Mouse (Mus musculus) embryonic fibroblast, embryonic 13.5 days (primary cell): ENCODE results near the gene Atg16l2. TPM values are rescaled to one million over a fixed set of nuclear protein-coding genes. Genes with fewer than 3 reads are reported as not detected.
A peak's percentile ranks its signal among the peaks of the same experiment; 100 is the strongest.

Source experiments
- H3K27ac ChIP-seq: 2 replicates; pipeline ENCODE4 v1.5.1; 2012; ENCODE audit warnings: low read length, control low read depth, inconsistent platforms; ENCODE audit not compliant: insufficient read depth
- H3K4me1 ChIP-seq: 2 replicates; pipeline ENCODE4 v1.6.1; 2011; ENCODE audit warnings: low read length; ENCODE audit not compliant: control insufficient read depth, insufficient read depth
- H3K4me3 ChIP-seq: 2 replicates; pipeline ENCODE4 v1.5.1; 2011; ENCODE audit warnings: mild to moderate bottlenecking, control low read depth, low read length; ENCODE audit not compliant: insufficient read depth
- CTCF ChIP-seq: IDR thresholded peaks from 2 replicates; pipeline ENCODE4 v1.5.1; 2011; ENCODE audit warnings: mild to moderate bottlenecking, control low read depth, low read length, moderate library complexity, borderline replicate concordance; ENCODE audit not compliant: insufficient read depth
- POLR2A ChIP-seq: IDR thresholded peaks from 2 replicates; pipeline ENCODE4 v1.6.1; 2011; ENCODE audit warnings: low read depth, mild to moderate bottlenecking, control low read depth, low read length, moderate library complexity
- polyA plus RNA-seq: library from polyadenylated mRNA; stranded (reverse); fragments of >200 nt; gene quantifications from 2 replicates; pipeline ENCODE4 v1.2.4, GENCODE M21; 2011; ENCODE audit warnings: low read depth; ENCODE audit not compliant: missing spikeins, insufficient read length

Gene Atg16l2
- 14.1 and 16.3 TPM in 2 replicates for polyA plus RNA-seq

DNA sequence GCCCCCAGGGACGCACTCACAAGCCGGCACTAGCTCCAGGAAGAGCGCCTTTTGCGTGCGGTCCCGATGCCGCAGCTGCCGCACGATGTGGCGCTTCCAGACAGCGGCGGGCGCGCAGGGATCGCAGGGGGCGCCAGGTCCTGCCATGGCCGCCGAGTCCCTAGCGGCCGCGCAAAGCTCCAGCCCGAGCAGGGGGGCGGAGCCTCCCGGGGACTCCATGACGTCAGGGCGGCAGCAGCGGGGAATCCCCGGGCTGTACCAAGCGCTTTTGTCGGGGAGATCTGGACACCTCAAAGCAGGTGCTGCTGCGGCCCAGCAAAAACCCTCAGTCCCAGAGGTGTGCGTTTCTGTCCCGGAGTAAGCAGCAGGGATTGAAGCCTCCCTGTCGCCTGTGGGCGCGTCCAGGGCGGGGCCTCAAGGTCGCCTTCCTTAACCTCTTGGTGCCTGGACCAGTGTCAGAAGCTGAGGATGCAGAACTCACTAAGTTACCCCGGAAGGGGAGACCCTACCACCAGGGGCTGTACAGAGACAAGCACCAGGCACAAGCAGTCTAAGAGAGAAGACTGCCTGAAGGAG lies at the start of gene Atg16l2:
Gene Atg16l2 (minus strand): TSS at position 371 of the 576 bp plus-strand sequence.
- Histone ChIP-seq H3K27ac (peak within 1 kb of the TSS; percentile 58), H3K4me3 (peak within 1 kb of the TSS; percentile 62), H3K4me1 (peaks cover 4% of the 10 kb centered on the region; the same call in 1 of the 2 replicates)
- TF ChIP-seq POLR2A (peak; percentile 74), CTCF (no peak)

- Histone ChIP-seq H3K27ac (no peak overlapping the region), H3K4me3 (no peak overlapping the region), H3K4me1 (no peaks in the 10 kb centered on the region)
- TF ChIP-seq POLR2A (no peak), CTCF (no peak)
These were observed 47.8 kb upstream of the Atg16l2 start for GRCm38 (mm10) chr7:101349861-101350260.

GRCm38 (mm10) chr7:101348312-101348711 lies 46.3 kb upstream of the Atg16l2 start:
- H3K4me1 ChIP-seq: peaks cover 4% of the 10 kb centered on the region; the same call in 1 of the 2 replicates
- peak overlapping the region; percentile 61 for H3K4me3 ChIP-seq
- no peak for TF ChIP-seq POLR2A
- no peak for TF ChIP-seq CTCF
- no peak overlapping the region for H3K27ac ChIP-seq

DNA sequence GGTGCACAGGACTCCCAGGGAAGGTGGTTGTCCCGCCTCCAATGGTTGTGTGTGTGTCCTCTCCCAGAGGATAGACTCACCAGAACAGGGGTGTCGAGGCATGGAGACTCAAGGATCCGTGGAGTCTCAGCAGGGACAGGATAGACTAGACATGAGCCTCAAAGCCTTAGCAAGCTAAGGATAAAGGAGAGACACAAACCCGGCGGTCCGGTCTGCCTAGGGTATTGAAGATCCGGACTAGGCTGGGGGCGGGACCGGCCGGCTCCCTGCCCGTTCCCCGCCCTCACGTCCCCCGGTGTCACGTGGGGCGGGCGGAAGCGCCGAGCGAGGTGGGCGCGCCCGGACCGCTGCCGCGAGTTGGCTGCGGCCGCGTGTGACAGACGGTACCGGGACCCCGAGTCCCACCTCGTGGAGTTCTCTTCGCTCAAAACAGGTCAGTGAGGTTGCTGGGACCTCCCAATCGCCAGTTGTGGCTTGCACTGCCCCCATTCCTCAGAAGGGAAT lies 45.8 kb upstream of the Atg16l2 start, which contains the start of gene Arap1:
Gene Arap1 (plus strand): TSS at position 301 of the 504 bp plus-strand sequence.
- Histone ChIP-seq H3K4me3 (peak within 1 kb of the TSS; percentile 61), H3K27ac (no peak within 1 kb of the TSS), H3K4me1 (peaks cover 4% of the 10 kb centered on the region; the same call in 1 of the 2 replicates)
- peak; percentile 66 for TF ChIP-seq POLR2A
- TF ChIP-seq CTCF: no peak

DNA sequence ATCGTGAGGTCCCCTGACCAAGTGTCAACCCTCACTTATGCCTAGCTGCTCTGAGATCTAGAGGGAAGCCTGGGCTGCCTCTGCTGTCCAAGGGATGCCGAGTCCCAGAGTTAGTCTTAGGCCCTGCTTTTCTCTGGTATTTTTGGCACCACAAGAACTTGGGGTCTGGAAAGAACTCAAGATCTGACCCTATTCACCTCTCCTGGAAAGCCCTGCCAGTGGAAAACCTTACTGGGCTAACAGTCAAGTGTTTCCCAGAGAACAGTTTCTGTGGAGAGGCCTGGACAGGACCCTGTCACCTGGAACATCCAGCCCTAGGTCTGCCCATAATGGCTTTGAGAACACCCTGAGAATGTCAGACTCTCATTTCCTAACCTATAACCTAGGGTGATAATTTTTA lies 44.9 kb upstream of the Atg16l2 start:
- no peak overlapping the region for H3K27ac ChIP-seq
- no peak for TF ChIP-seq POLR2A
- TF ChIP-seq CTCF: no peak
- no peak overlapping the region for H3K4me3 ChIP-seq
- H3K4me1 ChIP-seq: peaks cover 4% of the 10 kb centered on the region; the same call in 1 of the 2 replicates

DNA sequence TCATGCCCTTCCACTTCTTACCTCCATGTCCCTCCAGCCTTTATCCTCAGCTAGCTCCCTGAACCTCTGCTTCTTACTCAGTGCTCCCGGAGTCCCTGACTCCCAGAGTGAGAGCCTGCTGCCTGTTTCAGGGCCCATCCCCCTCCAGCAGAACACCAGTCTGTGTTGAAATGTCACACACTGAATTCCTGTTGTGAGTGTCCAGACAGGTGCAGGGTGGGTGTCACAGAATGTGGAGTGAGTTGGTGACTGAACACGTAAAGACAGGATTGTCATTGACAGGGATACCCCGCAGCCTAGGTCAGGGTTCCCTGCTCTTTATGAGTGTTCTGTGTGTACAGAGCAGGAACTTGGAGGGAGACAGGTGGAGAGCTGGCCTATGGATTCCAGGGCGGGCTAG lies 42.8 kb upstream of the Atg16l2 start:
- Histone ChIP-seq H3K4me1 (peaks cover 4% of the 10 kb centered on the region; the same call in 1 of the 2 replicates), H3K27ac (no peak overlapping the region), H3K4me3 (no peak overlapping the region)
- TF ChIP-seq POLR2A (no peak), CTCF (no peak)

GRCm38 (mm10) chr7:101343135-101343534 lies 41.1 kb upstream of the Atg16l2 start:
- Histone ChIP-seq H3K27ac (no peak overlapping the region), H3K4me3 (no peak overlapping the region), H3K4me1 (peaks cover 4% of the 10 kb centered on the region; the same call in 1 of the 2 replicates)
- TF ChIP-seq CTCF (no peak), POLR2A (no peak)

- no peak for TF ChIP-seq POLR2A
- TF ChIP-seq CTCF: no peak
- no peak overlapping the region for H3K27ac ChIP-seq
- H3K4me3 ChIP-seq: no peak overlapping the region
- peaks cover 4% of the 10 kb centered on the region; the same call in 1 of the 2 replicates for H3K4me1 ChIP-seq
These were observed 39.4 kb upstream of the Atg16l2 start for GRCm38 (mm10) chr7:101341405-101341804.

DNA sequence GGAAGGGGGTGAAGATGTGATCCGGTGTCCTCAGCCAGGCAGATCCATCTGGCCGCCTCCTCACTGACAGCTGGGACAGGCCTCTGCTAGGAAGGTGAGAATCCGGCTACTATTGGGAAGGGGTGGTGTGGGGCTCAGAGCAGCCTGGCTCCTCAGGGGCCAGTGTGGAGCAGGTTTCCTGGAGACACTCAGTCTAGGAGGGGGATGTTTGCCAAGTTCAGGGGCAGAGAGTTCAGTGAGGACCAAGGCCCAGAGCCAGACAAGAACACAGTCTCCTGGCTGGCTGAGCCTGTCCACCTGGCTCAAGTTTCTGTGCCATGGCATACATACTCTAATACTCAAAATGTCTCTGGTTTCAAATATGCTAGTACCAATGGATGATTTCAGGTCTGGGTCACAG lies 35.4 kb upstream of the Atg16l2 start:
- no peak overlapping the region for H3K4me3 ChIP-seq
- H3K27ac ChIP-seq: no peak overlapping the region
- TF ChIP-seq CTCF (no peak), POLR2A (no peak)
- no peaks in the 10 kb centered on the region for H3K4me1 ChIP-seq

DNA sequence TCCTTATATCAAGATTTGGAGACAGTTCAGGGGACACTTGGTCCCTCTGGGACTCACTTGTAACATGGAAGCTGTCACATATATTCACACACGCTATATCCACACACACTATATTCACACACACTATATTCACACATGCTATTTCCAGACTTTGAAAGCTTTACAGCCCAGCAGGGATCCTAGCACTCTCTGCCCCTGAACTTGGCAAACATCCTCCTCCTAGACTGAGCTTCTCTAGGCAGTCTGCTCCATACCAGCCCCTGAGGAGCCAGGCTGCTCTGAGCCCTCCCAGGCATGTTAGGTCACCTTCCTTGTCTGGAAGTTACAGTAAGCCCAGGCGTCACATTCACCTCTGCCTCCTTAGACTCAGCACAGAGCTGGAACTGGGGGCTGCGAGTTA lies 34.6 kb upstream of the Atg16l2 start:
- Histone ChIP-seq H3K4me1 (no peaks in the 10 kb centered on the region), H3K27ac (no peak overlapping the region), H3K4me3 (no peak overlapping the region)
- TF ChIP-seq POLR2A (no peak), CTCF (no peak)

- Histone ChIP-seq H3K27ac (no peak overlapping the region), H3K4me3 (no peak overlapping the region), H3K4me1 (0 out of 2 replicates have a peak, but pooled peaks cover 5% of the 10 kb centered on the region)
- TF ChIP-seq CTCF (no peak), POLR2A (no peak)
These were observed 33.2 kb upstream of the Atg16l2 start for GRCm38 (mm10) chr7:101335228-101335627.
